14 mouse cellular contexts compared by ENCODE assay signal in the genomic region with DNA sequence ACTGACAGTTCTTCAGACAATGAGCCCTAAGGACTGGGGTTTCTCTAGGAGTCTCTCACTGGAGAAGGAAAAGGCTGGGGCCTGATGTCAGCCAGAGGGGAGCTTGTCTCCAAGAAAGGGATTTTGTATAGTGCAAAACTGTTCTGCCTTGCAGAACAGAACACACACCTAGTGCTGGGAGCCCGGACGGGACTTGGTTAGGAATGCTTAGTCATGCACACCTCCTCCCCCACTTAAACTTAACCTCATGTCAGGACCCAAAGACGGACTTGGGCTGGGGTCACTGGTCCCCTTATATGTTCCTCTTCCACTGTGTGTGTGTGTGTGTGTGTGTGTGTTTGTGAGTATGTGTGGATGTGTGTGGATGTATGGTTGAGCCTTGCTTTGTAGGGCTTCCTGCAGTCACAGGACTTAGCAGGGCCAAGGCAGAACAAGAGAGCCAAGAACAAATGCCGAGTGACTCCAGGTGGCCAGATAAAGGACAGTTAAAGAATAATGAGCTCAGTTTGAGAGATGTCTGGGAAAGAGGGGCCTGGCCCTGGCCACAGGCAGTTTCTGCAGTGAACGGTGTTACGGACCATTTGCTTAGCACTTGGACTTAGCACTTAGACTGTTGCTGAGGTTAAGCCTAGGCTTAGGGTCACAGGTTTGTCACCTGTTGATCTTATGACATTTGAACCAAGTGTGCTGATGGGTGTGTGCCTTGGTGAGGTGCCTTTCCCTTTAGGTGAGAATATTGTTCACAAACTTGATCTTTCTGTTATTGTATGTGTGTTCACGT. TPM values are rescaled to one million over a fixed set of nuclear protein-coding genes. Genes with fewer than 3 reads are reported as not detected.
DNase-seq lines count a peak whose midpoint lies in the region; TF ChIP-seq lines count a peak whose summit lies in the region.
"Had no signal": no experiment of that assay in that cellular context is flagged by ENCODE, and none has a peak within 500 bp of the region (broad histone marks: within the 10 kb centered on the region; RNA-seq: fewer than 3 reads in every experiment).

No protein-coding gene starts in this region.

- DNase-seq in liver, adult 2 months (ENCODE audit: extremely low read depth, low read depth, low spot score), result peak; percentile 91
- no peak for DNase-seq in liver
- DNase-seq in kidney, adult 2 months, result peak; percentile 71
- peak; percentile 18 for DNase-seq in kidney, postnatal 14 days
- DNase-seq in limb, embryonic 10.5 days (ENCODE audit: low spot score), result no peak
- DNase-seq in thymus, postnatal 36 days, result no peak
- no peak for DNase-seq in gastrocnemius, postnatal 10 days
- DNase-seq: cerebellum, postnatal 14 days; liver, embryonic 13.5 days; retina, postnatal 1 day had no signal

- TF ChIP-seq POLR2A in liver, adult 2 months (IDR thresholded peaks at IDR 0.05; ENCODE audit: extremely low read depth, insufficient read depth, low read length), result no peak
- TF ChIP-seq POLR2A in kidney, adult 2 months (IDR thresholded peaks at IDR 0.05; ENCODE audit: low read depth, low read length), result no peak

- H3K79me2 ChIP-seq in liver, adult 2 months (ENCODE audit: control insufficient read depth, insufficient read depth, low read length), result peaks cover 4% of the 10 kb centered on the region; the same call in 1 of the 2 replicates

- H3K9me3 ChIP-seq in limb, embryonic 10.5 days (replicated peaks), result no peaks in the 10 kb centered on the region
- H3K9me3 ChIP-seq: forebrain, embryonic 13.5 days; liver, embryonic 13.5 days; lung, embryonic 15.5 days; midbrain, embryonic 15.5 days had no signal

- peaks cover 27% of the 10 kb centered on the region for H3K4me1 ChIP-seq in liver, adult 2 months (ENCODE audit: control insufficient read depth, insufficient read depth, low read length)
- H3K4me1 ChIP-seq in kidney, adult 2 months (ENCODE audit: control insufficient read depth, insufficient read depth, low read length), result peaks cover 14% of the 10 kb centered on the region
- H3K4me1 ChIP-seq in limb, embryonic 10.5 days, result peaks cover 4% of the 10 kb centered on the region; the same call in 1 of the 2 replicates
- H3K4me1 ChIP-seq: forebrain, embryonic 13.5 days; liver, embryonic 13.5 days; lung, embryonic 15.5 days; midbrain, embryonic 15.5 days had no signal

- TF ChIP-seq CTCF in liver, adult 2 months (IDR thresholded peaks at IDR 0.05; ENCODE audit: low read depth, low read length), result no peak
- TF ChIP-seq CTCF in kidney, adult 2 months (conservative IDR thresholded peaks at IDR 0.05; ENCODE audit: insufficient read depth, insufficient read length, low read depth, low read length), result no peak

- H3K27ac ChIP-seq in liver, adult 2 months (replicated peaks; ENCODE audit: insufficient read depth, low read depth, low read length), result peak overlapping the region; percentile 95
- H3K27ac ChIP-seq in kidney, adult 2 months (ENCODE audit: insufficient read depth, low read depth, low read length), result peak overlapping the region; percentile 20; the same call in 1 of the 2 replicates
- H3K27ac ChIP-seq in limb, embryonic 10.5 days, result no peak overlapping the region
- H3K27ac ChIP-seq: forebrain, embryonic 13.5 days; hindbrain, embryonic 14.5 days; liver, embryonic 13.5 days; lung, embryonic 15.5 days; midbrain, embryonic 15.5 days had no signal

- no peak overlapping the region for H3K4me3 ChIP-seq in liver, adult 2 months (ENCODE audit: insufficient read depth, low read depth, low read length)
- H3K4me3 ChIP-seq in kidney, adult 2 months (ENCODE audit: insufficient read depth, low read depth, low read length), result no peak overlapping the region
- H3K4me3 ChIP-seq in limb, embryonic 10.5 days, result no peak overlapping the region
- H3K4me3 ChIP-seq: forebrain, embryonic 13.5 days; liver, embryonic 13.5 days; lung, embryonic 15.5 days; midbrain, embryonic 15.5 days had no signal

- H3K27me3 ChIP-seq in liver, adult 2 months (ENCODE audit: control insufficient read depth, insufficient read depth, low read length), result no peaks in the 10 kb centered on the region
- H3K27me3 ChIP-seq in kidney, adult 2 months (replicated peaks; ENCODE audit: control insufficient read depth, insufficient read depth, low read length), result no peaks in the 10 kb centered on the region
- no peaks in the 10 kb centered on the region for H3K27me3 ChIP-seq in limb, embryonic 10.5 days (ENCODE audit: low read depth, poor library complexity, severe bottlenecking)
- H3K27me3 ChIP-seq: forebrain, embryonic 13.5 days; liver, embryonic 13.5 days; lung, embryonic 15.5 days; midbrain, embryonic 15.5 days had no signal

- WGBS in liver, adult 2 months, result 40% methylated on average over 7 of the region's 7 CpGs
- 34% methylated on average over 7 of the region's 7 CpGs for WGBS in kidney, adult 2 months
- 67% methylated on average over 7 of the region's 7 CpGs for WGBS in limb, embryonic 10.5 days

- H3K9ac ChIP-seq in liver, adult 2 months (ENCODE audit: low read depth, low read length), result peak overlapping the region; percentile 41
- H3K9ac ChIP-seq: forebrain, embryonic 13.5 days; hindbrain, embryonic 14.5 days; liver, embryonic 13.5 days; lung, embryonic 15.5 days; midbrain, embryonic 15.5 days had no signal

- H3K36me3 ChIP-seq in liver, adult 2 months (ENCODE audit: control insufficient read depth, insufficient read depth, low read length), result no peaks in the 10 kb centered on the region
- H3K36me3 ChIP-seq in kidney, adult 2 months (ENCODE audit: control insufficient read depth, insufficient read depth, low read length), result no peaks in the 10 kb centered on the region; the same call in 1 of the 2 replicates
- H3K36me3 ChIP-seq in limb, embryonic 10.5 days, result no peaks in the 10 kb centered on the region
- H3K36me3 ChIP-seq: liver, embryonic 13.5 days; lung, embryonic 15.5 days; midbrain, embryonic 15.5 days had no signal

RNA-seq across cellular contexts. Expression of a gene that starts 15.8 kb away (rescaled TPM):
- 28.9 and 36.8 TPM in 2 replicates for total RNA-seq in liver, adult 2 months (2014; rRNA removed)
- 35.2 and 38.5 TPM in 2 replicates for polyA plus RNA-seq in liver, adult 2 months (2012; rRNA removed)
- polyA plus RNA-seq in kidney, adult 2 months (2012; rRNA removed), result 88.1 and 90.1 TPM in 2 replicates
- 0.10 and 0.41 TPM in 2 replicates for polyA plus RNA-seq in limb, embryonic 10.5 days (2016; fragmentation: Nextera tagmentation; extraction: Ambion mirVana)
- 1 to 10 TPM; 3.9 to 5.0 TPM for total RNA-seq in gastrocnemius, postnatal 10 days (2021)

Comparison
In these comparisons a context has a peak if more than half of its experiments do, and no peak if none do; other contexts are left out.
1. DNase-seq: peak in liver, adult 2 months (single experiment), kidney, adult 2 months (single experiment) and kidney, postnatal 14 days (single experiment); none in liver (single experiment), limb, embryonic 10.5 days (single experiment), thymus, postnatal 36 days (0 of 2) and gastrocnemius, postnatal 10 days (single experiment).
2. RNA of a gene that starts 15.8 kb away (polyA plus RNA-seq): 88.1 to 90.1 TPM in kidney, adult 2 months and 35.2 to 38.5 TPM in liver, adult 2 months; 0.10 to 0.41 TPM in limb, embryonic 10.5 days; every median in the first group is over 10 times any median in the second.